Mouse (Mus musculus) urinary bladder, postnatal 25 days (tissue): ENCODE measurements around the gene Acsl3.

Source experiments
- DNase-seq: peaks from one replicate; pipeline ENCODE4 v3.0.0; 2022; ENCODE audit warnings: low spot score

The Acsl3 gene

DNA sequence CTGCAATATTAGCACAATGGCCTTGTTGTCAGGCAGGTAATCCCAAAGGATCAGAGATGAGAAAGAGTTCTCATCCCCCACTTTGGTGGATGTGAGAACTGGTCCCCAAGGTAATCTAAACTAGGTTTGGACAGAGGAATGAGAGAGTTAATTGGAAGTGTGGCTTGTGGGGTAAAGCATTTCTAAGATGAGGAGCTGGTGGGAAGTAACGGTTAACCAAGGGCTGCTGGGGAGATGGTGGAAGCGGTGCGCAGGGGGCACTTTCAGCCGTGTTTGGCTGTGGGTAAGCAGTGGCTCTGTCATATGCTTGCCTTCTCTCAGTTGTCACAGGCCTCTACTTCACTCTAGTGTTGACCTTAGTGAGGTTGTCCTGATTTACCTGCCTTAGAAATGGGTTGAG lies 85.7 kb downstream of the Acsl3 start:
- DNase-seq = no peak

DNA sequence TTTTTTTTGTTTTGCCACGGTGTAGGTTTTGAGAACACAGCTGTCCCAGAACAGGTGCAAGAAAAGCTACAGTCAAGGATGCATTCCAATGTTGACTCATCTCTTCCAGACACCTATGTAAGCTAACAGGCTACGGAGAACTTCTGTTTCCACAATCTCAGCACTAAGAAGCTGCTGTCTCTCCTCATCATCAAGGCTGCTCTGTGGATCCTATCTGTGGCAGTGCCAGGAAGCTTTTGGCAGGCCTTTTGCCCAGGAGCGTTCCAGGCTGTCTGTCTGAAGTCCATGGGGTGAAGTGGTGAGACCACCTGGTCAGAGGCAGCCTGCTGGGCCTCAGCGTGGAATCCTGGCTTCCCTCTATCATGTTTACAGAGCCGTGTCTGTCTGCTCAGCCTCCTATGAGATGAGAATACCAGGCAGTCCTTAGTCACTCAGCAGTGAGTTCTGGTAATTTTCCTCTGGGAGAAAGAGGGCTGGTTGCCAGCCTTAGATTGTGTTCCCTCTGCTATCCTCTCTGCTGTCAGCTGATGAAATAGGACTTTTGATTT lies 87.7 kb downstream of the Acsl3 start:
- DNase-seq = no peak
